Mouse (Mus musculus): ENCODE measurements around the gene Ttbk1.

DNA sequence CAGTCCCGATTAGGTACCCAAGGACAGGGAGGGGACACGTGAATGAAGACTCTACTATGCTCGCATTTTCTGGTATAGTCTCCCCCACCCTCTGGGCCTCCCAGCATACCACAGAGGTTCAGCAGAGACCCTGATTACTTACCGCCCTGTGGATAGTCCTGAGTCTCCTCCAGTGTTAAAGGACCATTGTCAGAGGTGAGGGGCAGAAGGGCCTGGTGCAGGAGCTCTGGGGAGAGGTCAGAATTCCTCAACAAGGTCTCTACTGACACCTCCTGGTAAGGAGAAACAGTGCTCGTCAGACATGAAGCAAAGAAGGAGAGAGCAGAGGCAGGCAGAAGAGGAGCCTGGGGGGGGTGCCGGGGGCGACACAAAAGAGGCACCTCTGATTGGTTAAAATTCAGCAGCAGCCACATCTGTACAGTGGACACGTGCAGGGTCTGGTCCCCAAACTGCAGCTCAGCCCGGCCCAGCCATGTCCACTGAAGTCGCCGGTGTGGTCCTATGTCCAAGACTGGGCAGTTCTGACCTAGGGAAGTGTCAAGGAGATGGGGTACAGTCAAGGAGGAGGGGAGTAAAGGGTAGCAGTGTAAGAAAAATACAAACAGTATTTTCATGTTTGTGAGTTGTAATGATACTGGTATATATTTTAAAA is 23.7 kb upstream of the Ttbk1 start:
- peak; percentile 32 for TF ChIP-seq CTCF (conservative IDR thresholded peaks at IDR 0.05; ENCODE audit: low read length)
- no peak for TF ChIP-seq POU5F1 (IDR thresholded peaks at IDR 0.05; ENCODE audit: borderline replicate concordance, low read length)

Data from E14TG2a.4 (cell line).